Mouse (Mus musculus) G1E (cell line): Measurements from ENCODE around the gene Ears2. TPM values are rescaled to one million over a fixed set of nuclear protein-coding genes. Genes with fewer than 3 reads are reported as not detected.

Experiments used
- ATAC-seq: 2 replicates; pipeline ENCODE4 v1.8.0; 2016; ENCODE audit warnings: mild to moderate bottlenecking; ENCODE audit not compliant: insufficient number of reproducible peaks, poor library complexity, low FRiP score, severe bottlenecking; ENCODE audit errors: extremely low read depth
- DNase-seq: peaks from one replicate; pipeline ENCODE4 v3.0.0; 2012; ENCODE audit warnings: low spot score
- H3K27me3 ChIP-seq: 2 replicates; pipeline ENCODE4 v1.6.1; 2012; ENCODE audit warnings: mild to moderate bottlenecking, low read length, inconsistent platforms; ENCODE audit not compliant: insufficient read depth
- H3K36me3 ChIP-seq: replicated peaks from 2 replicates; pipeline ENCODE3; 2012; ENCODE audit warnings: mild to moderate bottlenecking, inconsistent platforms
- H3K4me1 ChIP-seq: 2 replicates; pipeline ENCODE4 v1.6.1; 2012; ENCODE audit warnings: low read depth, low read length, inconsistent platforms, mixed read lengths; ENCODE audit not compliant: insufficient read depth
- H3K4me3 ChIP-seq: 2 replicates; pipeline ENCODE4 v1.5.1; 2012; ENCODE audit warnings: low read depth, mild to moderate bottlenecking, inconsistent platforms, low read length, moderate library complexity, mixed read lengths
- H3K9me3 ChIP-seq: replicated peaks from 2 replicates; pipeline ENCODE4 v1.6.1; 2012; ENCODE audit warnings: inconsistent platforms
- CTCF ChIP-seq: IDR thresholded peaks from 2 replicates; pipeline ENCODE4 v1.5.1; 2012; ENCODE audit warnings: low read depth, low read length, inconsistent platforms, mixed read lengths
- GATA1 ChIP-seq: IDR thresholded peaks from 2 replicates; pipeline ENCODE4 v1.6.1; 2012; ENCODE audit warnings: borderline replicate concordance, low read length, inconsistent platforms, mixed read lengths
- GATA2 ChIP-seq: IDR thresholded peaks from 2 replicates; pipeline ENCODE4 v1.6.1; 2012; ENCODE audit warnings: low read depth, low read length, inconsistent platforms, borderline replicate concordance
- POLR2AphosphoS5 ChIP-seq: IDR thresholded peaks from 2 replicates; pipeline ENCODE4 v1.6.1; 2012; ENCODE audit warnings: low read depth, low read length, inconsistent platforms; ENCODE audit not compliant: insufficient replicate concordance
- TAL1 ChIP-seq: conservative IDR thresholded peaks from 2 replicates; pipeline ENCODE4 v1.6.1; 2012; ENCODE audit warnings: low read depth, low read length, inconsistent platforms, mixed read lengths
- polyA plus RNA-seq: library from polyadenylated mRNA; stranded (reverse); fragments of >175 nt; gene quantifications from 2 replicates; pipeline ENCODE4 v1.2.3, GENCODE M21; 2012
- total RNA-seq, 2 experiments: library from RNA; stranded (forward) in 1 of 2; stranded (reverse) in 1 of 2; fragments of 200-1000 nt in 1 of 2; fragments of >200 nt in 1 of 2; fragmentation: Nextera tagmentation in 1 of 2; gene quantifications; 2 replicates each; pipeline ENCODE4 v1.2.3; 2014 to 2017

The Ears2 gene
- total and polyA plus RNA-seq, 3 experiments = 7.9 to 16.3 (median 12.8) TPM

- Histone ChIP-seq H3K36me3 (peaks cover 89% of the 10 kb centered on the region), H3K4me3 (no peak overlapping the region), H3K4me1 (peaks cover 45% of the 10 kb centered on the region), H3K27me3 (no peaks in the 10 kb centered on the region), H3K9me3 (no peaks in the 10 kb centered on the region)
- ATAC-seq (no peak), DNase-seq (no peak)
- no peak for TF ChIP-seq POLR2AphosphoS5
- TF ChIP-seq GATA1 = no peak
- no peak for TF ChIP-seq GATA2
- TF ChIP-seq TAL1 = no peak
- TF ChIP-seq CTCF = no peak
These were observed 27.7 kb upstream of the Ears2 start for GRCm38 (mm10) chr7:122094564-122095330.

- no peak for DNase-seq
These were observed 20.3 kb upstream of the Ears2 start for GRCm38 (mm10) chr7:122087195-122087982.

GRCm38 (mm10) chr7:122081071-122081470, 14.0 kb upstream of the Ears2 start:
- TF ChIP-seq CTCF = no peak
- no peak for TF ChIP-seq GATA1
- TF ChIP-seq TAL1 = no peak
- TF ChIP-seq POLR2AphosphoS5 = no peak
- TF ChIP-seq GATA2 = no peak
- H3K27me3 ChIP-seq = no peaks in the 10 kb centered on the region
- ATAC-seq (no peak), DNase-seq (no peak)
- peaks cover 90% of the 10 kb centered on the region for H3K36me3 ChIP-seq
- no peaks in the 10 kb centered on the region for H3K9me3 ChIP-seq
- H3K4me1 ChIP-seq = peaks cover 2% of the 10 kb centered on the region; the same call in 1 of the 2 replicates
- H3K4me3 ChIP-seq = no peak overlapping the region

More at GRCm38 (mm10) chr7:122087195-122087982, 20.3 kb upstream of the Ears2 start:
- Histone ChIP-seq H3K4me1 (peaks cover 8% of the 10 kb centered on the region; the same call in 1 of the 2 replicates), H3K4me3 (no peak overlapping the region), H3K9me3 (no peaks in the 10 kb centered on the region), H3K36me3 (peaks cover 89% of the 10 kb centered on the region), H3K27me3 (no peaks in the 10 kb centered on the region)
- peak; percentile 15; the same call in 1 of the 2 replicates for ATAC-seq
- TF ChIP-seq CTCF = no peak
- TF ChIP-seq GATA1 = no peak
- no peak for TF ChIP-seq POLR2AphosphoS5
- no peak for TF ChIP-seq GATA2
- TF ChIP-seq TAL1 = no peak

- Histone ChIP-seq H3K27me3 (no peaks in the 10 kb centered on the region), H3K4me3 (no peak overlapping the region), H3K9me3 (no peaks in the 10 kb centered on the region), H3K4me1 (peaks cover 2% of the 10 kb centered on the region; the same call in 1 of the 2 replicates), H3K36me3 (peaks cover 90% of the 10 kb centered on the region)
- DNase-seq (no peak), ATAC-seq (no peak)
- TF ChIP-seq GATA1 (no peak), GATA2 (no peak), TAL1 (no peak), POLR2AphosphoS5 (no peak), CTCF (no peak)
These were observed 12.9 kb upstream of the Ears2 start for GRCm38 (mm10) chr7:122079798-122080554.

GRCm38 (mm10) chr7:122074374-122074773, 7.3 kb upstream of the Ears2 start:
- Histone ChIP-seq H3K4me1 (peaks cover 5% of the 10 kb centered on the region), H3K27me3 (no peaks in the 10 kb centered on the region), H3K36me3 (peaks cover 94% of the 10 kb centered on the region), H3K4me3 (no peak overlapping the region), H3K9me3 (no peaks in the 10 kb centered on the region)
- ATAC-seq = no peak
- DNase-seq = no peak
- TF ChIP-seq POLR2AphosphoS5 (no peak), CTCF (no peak), GATA1 (no peak), TAL1 (no peak)
